Mouse (Mus musculus): ENCODE measurements around the gene Ccin.

Gene Ccin

GRCm38 (mm10) chr4:43974914-43975616, 8.2 kb upstream of the Ccin start:
- no peak for DNase-seq (ENCODE audit: inconsistent ontology term)

- DNase-seq (ENCODE audit: inconsistent ontology term): no peak
Observed at GRCm38 (mm10) chr4:43976223-43976740, 7.0 kb upstream of the Ccin start.

- peak; percentile 61 for DNase-seq (ENCODE audit: inconsistent ontology term)
Observed at GRCm38 (mm10) chr4:43978521-43979443, 4.5 kb upstream of the Ccin start.

- DNase-seq (ENCODE audit: inconsistent ontology term): peak; percentile 67
Observed at GRCm38 (mm10) chr4:43979746-43980145, 3.5 kb upstream of the Ccin start.

- DNase-seq (ENCODE audit: inconsistent ontology term): no peak
Observed at GRCm38 (mm10) chr4:43980236-43980635, 3.0 kb upstream of the Ccin start.

GRCm38 (mm10) chr4:43980846-43981245, 2.4 kb upstream of the Ccin start:
- DNase-seq (ENCODE audit: inconsistent ontology term): no peak

- no peak for DNase-seq (ENCODE audit: inconsistent ontology term)
Observed at GRCm38 (mm10) chr4:43981251-43981650, 2.0 kb upstream of the Ccin start.

GRCm38 (mm10) chr4:43982053-43982732, 1.1 kb upstream of the Ccin start:
- DNase-seq (ENCODE audit: inconsistent ontology term): peak; percentile 94

- DNase-seq (ENCODE audit: inconsistent ontology term): no peak
Observed at GRCm38 (mm10) chr4:43983756-43984155, 473 bp downstream of the Ccin start.

- no peak for DNase-seq (ENCODE audit: inconsistent ontology term)
Observed at GRCm38 (mm10) chr4:43984326-43984725, 1.0 kb downstream of the Ccin start.

- no peak for DNase-seq (ENCODE audit: inconsistent ontology term)
Observed at GRCm38 (mm10) chr4:43988976-43989375, 5.7 kb downstream of the Ccin start.

- DNase-seq (ENCODE audit: inconsistent ontology term): no peak
Observed at GRCm38 (mm10) chr4:43993072-43993471, 9.8 kb downstream of the Ccin start.

GRCm38 (mm10) chr4:43994342-43994741, 11.1 kb downstream of the Ccin start:
- no peak for DNase-seq (ENCODE audit: inconsistent ontology term)

- no peak for DNase-seq (ENCODE audit: inconsistent ontology term)
Observed at GRCm38 (mm10) chr4:44003622-44004021, 20.3 kb downstream of the Ccin start.

- no peak for DNase-seq (ENCODE audit: inconsistent ontology term)
Observed at GRCm38 (mm10) chr4:44004126-44004525, 20.8 kb downstream of the Ccin start, which contains the start of gene Clta. Gene Clta, plus strand, starts transcription at chr4:44004452.

GRCm38 (mm10) chr4:44004623-44005409, 21.5 kb downstream of the Ccin start:
- no peak for DNase-seq (ENCODE audit: inconsistent ontology term)

- DNase-seq (ENCODE audit: inconsistent ontology term): no peak
Observed at GRCm38 (mm10) chr4:44010176-44010575, 26.9 kb downstream of the Ccin start.

GRCm38 (mm10) chr4:44010893-44011292, 27.6 kb downstream of the Ccin start:
- no peak for DNase-seq (ENCODE audit: inconsistent ontology term)

GRCm38 (mm10) chr4:44011799-44012198, 28.5 kb downstream of the Ccin start:
- DNase-seq (ENCODE audit: inconsistent ontology term): no peak

- DNase-seq (ENCODE audit: inconsistent ontology term): peak; percentile 97
Observed at GRCm38 (mm10) chr4:44012376-44013367, 29.4 kb downstream of the Ccin start.

Measured in Muller cell, postnatal 12 days (primary cell).